Mouse (Mus musculus): ENCODE data around the gene Supt20. TPM values are rescaled to one million over a fixed set of nuclear protein-coding genes. Genes with fewer than 3 reads are reported as not detected.

The Supt20 gene
- polyA plus RNA-seq, 1 experiment from 2014 or later, result 106 TPM

- H3K27ac ChIP-seq, result no peak overlapping the region
- H3K4me3 ChIP-seq, result no peak overlapping the region
- WGBS, result 96% methylated on average over 8 of the region's 8 CpGs
Observed at GRCm38 (mm10) chr3:54768592-54768991, 76.0 kb downstream of the Supt20 start.

GRCm38 (mm10) chr3:54769349-54770275, 77.0 kb downstream of the Supt20 start:
- no peak for DNase-seq (ENCODE audit: low spot score)
- 84% methylated on average over 17 of the region's 17 CpGs for WGBS

More at GRCm38 (mm10) chr3:54768592-54768991, 76.0 kb downstream of the Supt20 start:
- H3K27me3 ChIP-seq (ENCODE audit: low read depth, poor library complexity, severe bottlenecking), result no peaks in the 10 kb centered on the region
- no peaks in the 10 kb centered on the region for H3K9me3 ChIP-seq (replicated peaks)
- no peaks in the 10 kb centered on the region for H3K36me3 ChIP-seq
- DNase-seq (ENCODE audit: low spot score), result no peak
- peaks cover 9% of the 10 kb centered on the region for H3K4me1 ChIP-seq

GRCm38 (mm10) chr3:54773613-54774012, 81.0 kb downstream of the Supt20 start:
- 84% methylated on average over 6 of the region's 6 CpGs for WGBS
- no peak overlapping the region for H3K4me3 ChIP-seq
- H3K36me3 ChIP-seq, result no peaks in the 10 kb centered on the region
- H3K4me1 ChIP-seq, result no peaks in the 10 kb centered on the region
- H3K27me3 ChIP-seq (ENCODE audit: low read depth, poor library complexity, severe bottlenecking), result no peaks in the 10 kb centered on the region
- H3K27ac ChIP-seq, result no peak overlapping the region
- no peak for DNase-seq (ENCODE audit: low spot score)
- H3K9me3 ChIP-seq (replicated peaks), result no peaks in the 10 kb centered on the region

More at GRCm38 (mm10) chr3:54769349-54770275, 77.0 kb downstream of the Supt20 start:
- no peaks in the 10 kb centered on the region for H3K27me3 ChIP-seq (ENCODE audit: low read depth, poor library complexity, severe bottlenecking)
- H3K9me3 ChIP-seq (replicated peaks), result no peaks in the 10 kb centered on the region
- H3K27ac ChIP-seq, result no peak overlapping the region
- H3K36me3 ChIP-seq, result no peaks in the 10 kb centered on the region
- peaks cover under 1% of the 10 kb centered on the region; the same call in 1 of the 2 replicates for H3K4me1 ChIP-seq
- H3K4me3 ChIP-seq, result no peak overlapping the region

- Histone ChIP-seq H3K9me3 (replicated peaks) (no peaks in the 10 kb centered on the region), H3K27ac (no peak overlapping the region)
Observed at GRCm38 (mm10) chr3:54775989-54776631, 83.5 kb downstream of the Supt20 start.

More at GRCm38 (mm10) chr3:54775989-54776631, 83.5 kb downstream of the Supt20 start:
- Histone ChIP-seq H3K36me3 (no peaks in the 10 kb centered on the region), H3K27me3 (ENCODE audit: low read depth, poor library complexity, severe bottlenecking) (no peaks in the 10 kb centered on the region), H3K4me3 (no peak overlapping the region), H3K4me1 (no peaks in the 10 kb centered on the region)
- no peak for DNase-seq (ENCODE audit: low spot score)
- 79% methylated on average over 7 of the region's 7 CpGs for WGBS

Other genes with a start within 250 kb of the Supt20 start
- 1.1 and 1.5 TPM in 2 replicates for gene Gm21958, start 21.5 kb downstream of the Supt20 start, polyA plus RNA-seq (2016; fragmentation: Nextera tagmentation; extraction: Ambion mirVana)
- 183 and 200 TPM in 2 replicates for gene Exosc8, start 42.6 kb downstream of the Supt20 start, polyA plus RNA-seq (2016; fragmentation: Nextera tagmentation; extraction: Ambion mirVana)
- 39.8 and 42.0 TPM in 2 replicates for gene Alg5, start 42.7 kb downstream of the Supt20 start, polyA plus RNA-seq (2016; fragmentation: Nextera tagmentation; extraction: Ambion mirVana)
- 0.23 and 0.26 TPM in 2 replicates for gene Smad9, start 62.8 kb downstream of the Supt20 start, polyA plus RNA-seq (2016; fragmentation: Nextera tagmentation; extraction: Ambion mirVana)
- gene Rfxap, start 115.0 kb downstream of the Supt20 start, polyA plus RNA-seq (2016; fragmentation: Nextera tagmentation; extraction: Ambion mirVana), result 35.0 and 35.4 TPM in 2 replicates
- gene Sertm1, start 223.1 kb downstream of the Supt20 start, polyA plus RNA-seq (2016; fragmentation: Nextera tagmentation; extraction: Ambion mirVana), result not detected in 2 replicates